Mouse (Mus musculus) spleen, adult 2 months (tissue): ENCODE data around the gene Usp36. TPM values are rescaled to one million over a fixed set of nuclear protein-coding genes. Genes with fewer than 3 reads are reported as not detected.
"Not testable (repeated sequence)": the region's sequence is repeated elsewhere in the genome, so short reads cannot be mapped to it uniquely, and the experiment has no call there.

Experiments used
- DNase-seq, 2 experiments: peaks; one replicate each; pipeline versions ENCODE4 v3.0.0 to v3.0.0-alpha.2; 2012 to 2021; ENCODE audit warnings: low spot score in 2 of 2, low read depth in 1 of 2
- H3K27ac ChIP-seq: fragments of 200-500 bp; 2 replicates; pipeline ENCODE4 v1.5.1; 2012; ENCODE audit warnings: low read length, inconsistent platforms; ENCODE audit not compliant: insufficient read depth
- H3K27me3 ChIP-seq: fragments of 200-500 bp; 2 replicates; pipeline ENCODE4 v1.6.1; 2012; ENCODE audit warnings: mild to moderate bottlenecking, moderate library complexity, low read length, inconsistent platforms; ENCODE audit not compliant: control insufficient read depth, insufficient read depth
- H3K36me3 ChIP-seq: fragments of 200-500 bp; 2 replicates; pipeline ENCODE4 v1.6.1; 2012; ENCODE audit warnings: mild to moderate bottlenecking, low read length, inconsistent platforms; ENCODE audit not compliant: control insufficient read depth, insufficient read depth
- H3K4me1 ChIP-seq: fragments of 200-500 bp; 2 replicates; pipeline ENCODE4 v1.6.1; 2011; ENCODE audit warnings: inconsistent platforms; ENCODE audit not compliant: control insufficient read depth, insufficient read depth, insufficient read length
- H3K4me3 ChIP-seq: fragments of 200-500 bp; 2 replicates; pipeline ENCODE4 v1.5.1; 2011; ENCODE audit warnings: mild to moderate bottlenecking, inconsistent platforms; ENCODE audit not compliant: insufficient read depth, insufficient read length; ENCODE audit errors: extremely low read depth
- CTCF ChIP-seq: fragments of 200-500 bp; IDR thresholded peaks from 2 replicates; pipeline ENCODE4 v1.5.1; 2011; ENCODE audit warnings: mild to moderate bottlenecking, inconsistent platforms; ENCODE audit not compliant: insufficient read depth, insufficient read length, insufficient replicate concordance; ENCODE audit errors: extremely low read depth
- POLR2A ChIP-seq: fragments of 200-500 bp; IDR thresholded peaks from 2 replicates; pipeline ENCODE4 v1.6.1; 2011; ENCODE audit warnings: low read depth, low read length, inconsistent platforms
- WGBS: fragments of 180-500 bp; shearing (Covaris S2); methylation state at CpG from one replicate; pipeline ENCODE4 v1.1.7; 2018; 5-methylcytosine and 5-hydroxymethylcytosine counted together
- polyA plus RNA-seq: library from polyadenylated mRNA; depleted of rRNA; stranded (reverse); fragments of >200 nt; gene quantifications from 2 replicates; pipeline ENCODE4 v1.2.3, GENCODE M21; 2012

Usp36 gene
- polyA plus RNA-seq, 1 experiment: 25.3 TPM

DNA sequence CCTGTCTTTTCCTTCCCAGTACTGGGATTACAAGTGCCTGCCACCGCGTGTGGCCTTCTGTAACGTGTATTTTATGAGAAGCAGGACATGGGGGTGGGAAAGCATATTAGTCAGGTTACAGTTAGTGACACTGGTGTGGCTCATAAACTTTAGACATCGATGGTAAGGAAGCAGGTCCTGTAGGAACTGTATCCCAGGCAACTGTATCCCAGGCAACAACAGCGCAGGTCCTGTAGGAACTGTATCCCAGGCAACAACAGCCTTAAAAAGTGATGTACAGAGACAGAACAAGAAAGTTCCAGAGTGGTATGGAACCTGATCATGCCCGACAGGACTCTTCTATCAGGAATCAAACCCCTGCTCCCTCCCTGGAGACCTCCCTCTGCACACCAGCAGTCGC, 31.5 kb upstream of the Usp36 start:
- 89% methylated on average over 7 of the region's 7 CpGs for WGBS
- Histone ChIP-seq H3K4me1 (no peaks in the 10 kb centered on the region), H3K27me3 (no peaks in the 10 kb centered on the region), H3K4me3 (no peak overlapping the region), H3K36me3 (no peaks in the 10 kb centered on the region), H3K27ac (no peak overlapping the region)
- no peak for DNase-seq
- no peak for TF ChIP-seq CTCF
- TF ChIP-seq POLR2A: no peak

DNA sequence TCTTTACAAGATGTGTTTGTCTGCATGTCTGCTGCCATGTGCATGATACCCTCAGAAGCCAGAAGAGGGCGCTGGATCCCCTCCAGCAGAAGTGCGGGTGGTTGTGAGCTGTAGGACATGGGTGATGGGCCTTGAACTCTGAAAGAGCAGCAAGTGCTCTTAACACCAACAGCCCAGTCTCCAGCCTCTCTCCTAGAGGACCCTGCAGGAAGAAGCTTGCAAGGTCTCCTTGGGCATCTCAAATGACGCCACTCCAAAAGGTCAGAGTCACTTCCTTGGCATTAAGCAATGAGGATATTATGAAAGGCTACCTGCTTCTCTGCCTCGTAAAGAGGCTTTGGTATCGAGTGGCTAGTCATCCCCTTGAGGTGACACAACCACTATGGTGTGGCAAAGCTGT, 28.6 kb upstream of the Usp36 start:
- H3K36me3 ChIP-seq: no peaks in the 10 kb centered on the region
- H3K27me3 ChIP-seq: no peaks in the 10 kb centered on the region
- no peak overlapping the region for H3K27ac ChIP-seq
- H3K4me3 ChIP-seq: no peak overlapping the region
- peak; percentile 11 to 44 for DNase-seq
- no peaks in the 10 kb centered on the region for H3K4me1 ChIP-seq
- TF ChIP-seq CTCF: peak; percentile 59; the same call in 1 of the 2 replicates
- no peak for TF ChIP-seq POLR2A
- WGBS: 70% methylated on average over 5 of the region's 5 CpGs

DNA sequence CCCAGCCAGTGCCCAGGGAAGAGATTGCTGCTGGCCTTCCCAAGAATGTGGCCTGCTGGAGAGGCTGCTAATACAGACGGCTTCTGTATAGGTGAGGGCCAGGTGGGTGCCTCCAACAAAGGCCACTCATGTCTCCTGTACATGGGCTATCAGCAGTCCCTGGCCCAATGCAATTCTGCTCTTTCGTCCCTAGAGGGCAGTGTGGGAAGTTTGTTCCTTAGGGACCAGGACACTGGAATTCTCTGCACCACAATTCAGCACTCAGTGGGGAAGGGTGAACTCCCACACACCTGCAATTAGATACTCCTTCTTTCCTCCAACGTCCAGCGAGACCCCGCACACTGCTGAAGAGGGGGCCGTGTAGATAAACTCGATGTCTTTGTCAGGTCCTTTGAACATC, 27.1 kb upstream of the Usp36 start:
- Histone ChIP-seq H3K36me3 (no peaks in the 10 kb centered on the region), H3K4me3 (no peak overlapping the region), H3K27me3 (no peaks in the 10 kb centered on the region), H3K4me1 (no peaks in the 10 kb centered on the region), H3K27ac (no peak overlapping the region)
- 51% methylated on average over 7 of the region's 7 CpGs for WGBS
- DNase-seq: peak in 1 of 2 experiments; percentile 20
- TF ChIP-seq CTCF: peak; percentile 73; the same call in 1 of the 2 replicates
- no peak for TF ChIP-seq POLR2A

DNA sequence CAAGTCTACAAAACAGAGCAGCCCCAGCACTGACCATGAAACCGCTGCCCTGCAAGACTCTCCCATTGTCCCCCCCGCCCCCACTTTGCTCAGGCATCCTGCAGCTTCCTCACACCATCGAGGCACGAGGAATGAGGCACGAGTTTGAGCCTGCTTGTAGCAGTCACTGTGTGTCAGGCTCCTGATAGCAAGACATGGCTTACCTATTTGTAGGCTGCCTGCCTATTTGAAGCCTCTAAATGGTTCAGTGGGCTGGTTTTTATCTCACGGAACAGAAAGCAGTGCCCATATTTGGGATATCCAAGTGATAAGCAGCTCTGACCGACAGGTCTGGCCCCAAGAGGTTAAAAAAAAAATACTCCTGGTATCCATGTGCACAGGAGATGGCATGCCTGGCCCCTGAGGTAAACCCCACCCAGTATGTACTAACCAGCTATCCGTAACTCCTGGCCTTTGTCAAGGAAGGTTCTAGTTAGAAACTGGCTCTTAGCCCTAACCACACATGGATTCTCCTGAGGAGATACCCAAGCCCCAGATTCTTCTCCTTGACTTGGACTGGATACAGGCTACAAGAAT, 26.3 kb upstream of the Usp36 start:
- DNase-seq: no peak
- H3K27ac ChIP-seq: no peak overlapping the region
- no peaks in the 10 kb centered on the region for H3K36me3 ChIP-seq
- no peaks in the 10 kb centered on the region for H3K4me1 ChIP-seq
- no peaks in the 10 kb centered on the region for H3K27me3 ChIP-seq
- 82% methylated on average over 8 of the region's 8 CpGs for WGBS
- no peak overlapping the region for H3K4me3 ChIP-seq
- TF ChIP-seq CTCF (no peak), POLR2A (no peak)

DNA sequence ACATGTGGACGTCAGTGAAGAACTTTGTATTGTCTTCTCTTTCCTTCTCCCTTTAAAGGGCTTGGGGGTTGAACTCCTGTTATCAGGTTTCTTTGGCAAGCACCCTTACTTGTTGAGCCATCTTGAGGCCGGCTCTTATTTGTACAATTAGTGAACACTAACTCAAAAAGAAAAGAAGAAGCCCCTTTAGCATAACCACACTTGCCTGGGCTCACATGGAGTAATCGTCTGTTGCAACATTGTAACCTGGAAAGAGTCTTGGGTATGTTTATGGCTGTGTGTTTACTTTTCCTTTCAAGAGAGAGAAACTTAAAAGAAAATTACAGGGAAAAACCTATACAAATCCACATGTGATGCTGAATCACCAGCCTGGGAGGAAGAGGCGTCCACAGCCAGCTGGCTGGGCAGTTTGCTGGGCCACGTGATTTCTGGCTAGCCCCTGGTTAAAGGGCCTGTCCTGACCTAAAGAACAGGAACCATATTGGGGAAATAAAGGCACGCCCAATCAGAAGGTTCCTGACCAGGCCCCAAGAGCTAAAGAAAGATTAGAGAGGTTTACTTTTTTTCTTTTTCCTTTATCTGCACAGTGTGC, 22.2 kb upstream of the Usp36 start:
- no peak for DNase-seq
- WGBS: 80% methylated on average over 6 of the region's 6 CpGs

DNA sequence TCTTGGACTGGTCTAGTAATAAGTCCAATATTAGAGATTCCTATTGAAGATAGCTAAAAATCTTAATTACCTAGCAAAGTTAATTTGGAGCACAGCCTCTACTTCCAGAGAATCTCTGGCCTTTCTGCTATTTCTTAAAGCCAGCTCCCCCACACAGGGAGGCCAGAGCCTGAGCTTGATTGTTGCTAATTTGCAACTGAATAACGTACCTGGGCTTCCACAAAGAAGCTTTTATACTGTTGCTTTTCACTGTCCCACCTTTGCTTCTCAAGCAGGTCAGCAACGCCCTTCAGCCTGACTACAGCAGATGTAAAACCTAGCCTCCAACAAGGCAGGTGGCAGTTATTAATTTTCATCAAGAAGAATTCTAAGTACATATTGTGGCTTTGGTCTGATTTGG, 17.9 kb upstream of the Usp36 start:
- not testable (repeated sequence) for H3K36me3 ChIP-seq, DNase-seq, H3K27me3 ChIP-seq, H3K27ac ChIP-seq, H3K4me1 ChIP-seq, H3K4me3 ChIP-seq
- 91% methylated on average over 2 of the region's 2 CpGs for WGBS

More for the DNA sequence above, 22.2 kb upstream of the Usp36 start:
- Histone ChIP-seq H3K27me3 (no peaks in the 10 kb centered on the region), H3K27ac (no peak overlapping the region), H3K4me1 (no peaks in the 10 kb centered on the region), H3K4me3 (no peak overlapping the region), H3K36me3 (no peaks in the 10 kb centered on the region)
- TF ChIP-seq CTCF (no peak), POLR2A (no peak)

DNA sequence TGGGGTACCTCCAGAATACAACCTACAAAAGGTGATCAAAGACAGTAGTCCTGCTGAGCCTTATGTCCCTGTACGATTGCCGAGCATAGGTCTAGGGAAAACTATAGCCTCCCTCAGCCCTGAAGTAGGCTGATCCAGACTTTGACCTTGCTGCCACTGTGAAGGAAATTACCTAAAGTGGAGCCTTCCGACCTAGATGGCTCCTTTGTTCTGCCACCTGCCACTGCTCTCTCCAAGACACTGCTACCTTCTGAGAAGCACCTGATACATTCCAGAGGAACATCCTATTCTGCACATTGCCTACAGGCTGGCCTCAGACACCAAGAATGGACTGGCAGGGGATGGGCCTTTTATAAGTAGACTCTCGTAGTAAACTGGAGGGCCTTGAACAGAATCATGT, 13.9 kb upstream of the Usp36 start:
- not testable (repeated sequence) for H3K27ac ChIP-seq, H3K27me3 ChIP-seq, H3K4me1 ChIP-seq, H3K36me3 ChIP-seq, DNase-seq, H3K4me3 ChIP-seq
- 86% methylated on average over 4 of the region's 4 CpGs for WGBS
